Mouse (Mus musculus): ENCODE results near the gene Tars2. TPM values are rescaled to one million over a fixed set of nuclear protein-coding genes. Genes with fewer than 3 reads are reported as not detected.

Gene Tars2
- total RNA-seq (2012; rRNA removed) (138 and 141 TPM in 2 replicates), polyA plus RNA-seq (2012; ENCODE audit: insufficient read depth in 1 of 2, insufficient read length in 2 of 2, low read depth in 1 of 2, low replicate concordance in 2 of 2, missing spikeins in 1 of 2) (100 to 1,000 TPM in 1 of 2 experiments, not detected in 1; 237 TPM)

- no peaks in the 10 kb centered on the region for H3K9me3 ChIP-seq (replicated peaks; ENCODE audit: insufficient read depth, low read length)
- H3K4me3 ChIP-seq (ENCODE audit: control insufficient read depth in 1 of 2, insufficient read depth in 1 of 2, low read depth in 2 of 2, low read length in 2 of 2) = no peak within 1 kb of the TSS
- peaks cover 0 to 5% of the 10 kb centered on the region in 2 experiments; a peak in 3 of 4 replicates for H3K4me1 ChIP-seq (ENCODE audit: control insufficient read depth in 1 of 2, insufficient read depth in 2 of 2, low read length in 2 of 2)
- no peak for TF ChIP-seq TBP (IDR thresholded peaks at IDR 0.05; ENCODE audit: low read depth, low read length)
- no peak for TF ChIP-seq ZKSCAN1 (IDR thresholded peaks at IDR 0.05; ENCODE audit: low read depth, low read length)
- TF ChIP-seq E2F4 (IDR thresholded peaks at IDR 0.05; ENCODE audit: borderline replicate concordance, low read depth, low read length) = no peak
- no peak for TF ChIP-seq USF1 (IDR thresholded peaks at IDR 0.05; ENCODE audit: low read depth, low read length)
- no peak for TF ChIP-seq MEF2A (IDR thresholded peaks at IDR 0.05; ENCODE audit: extremely low read depth, insufficient replicate concordance, low read depth, low read length, poor library complexity, severe bottlenecking)
- no peak for TF ChIP-seq HCFC1 (IDR thresholded peaks at IDR 0.05; ENCODE audit: low read depth, low read length)
- no peak for TF ChIP-seq NELFE (IDR thresholded peaks at IDR 0.05; ENCODE audit: low read depth, low read length)
- TF ChIP-seq GATA1 (IDR thresholded peaks at IDR 0.05; ENCODE audit: low read depth, low read length) = no peak
- no peak for TF ChIP-seq NRF1 (IDR thresholded peaks at IDR 0.05; ENCODE audit: insufficient read depth, low read depth, low read length, poor library complexity, severe bottlenecking)
- H3K79me2 ChIP-seq (ENCODE audit: control insufficient read depth, insufficient read depth, low read length, poor library complexity) = no peaks in the 10 kb centered on the region
- H3K9ac ChIP-seq (ENCODE audit: control insufficient read depth, low read depth, low read length, poor library complexity, severe bottlenecking) = no peak within 1 kb of the TSS
- DNase-seq (ENCODE audit: low read depth, low spot score) = no peak
- H3K27me3 ChIP-seq (ENCODE audit: control insufficient read depth in 1 of 2, insufficient read depth in 2 of 2, low read length in 2 of 2) = no peaks in the 10 kb centered on the region
- H3K27ac ChIP-seq (ENCODE audit: control insufficient read depth, low read depth, low read length) = no peak within 1 kb of the TSS
- peaks cover 2 to 5% of the 10 kb centered on the region in 2 experiments; a peak in 3 of 4 replicates for H3K36me3 ChIP-seq (ENCODE audit: control insufficient read depth in 1 of 2, insufficient read depth in 2 of 2, low read length in 2 of 2)
These were observed at the start of gene Tars2 for GRCm38 (mm10) chr3:95760106-95760505. Tars2 (minus strand) TSS chr3:95760206.

- H3K4me3 ChIP-seq (ENCODE audit: control insufficient read depth in 1 of 2, insufficient read depth in 1 of 2, low read depth in 2 of 2, low read length in 2 of 2) = peak overlapping the region in 1 of 2 experiments; percentile 6; a peak in 1 of 4 replicates
- peaks cover 67% of the 10 kb centered on the region for H3K79me2 ChIP-seq (ENCODE audit: control insufficient read depth, insufficient read depth, low read length, poor library complexity)
- peak overlapping the region; percentile 43 for H3K27ac ChIP-seq (ENCODE audit: control insufficient read depth, low read depth, low read length)
- H3K27me3 ChIP-seq (ENCODE audit: control insufficient read depth in 1 of 2, insufficient read depth in 2 of 2, low read length in 2 of 2) = no peaks in the 10 kb centered on the region
- peaks cover 13 to 37% of the 10 kb centered on the region in 2 experiments for H3K36me3 ChIP-seq (ENCODE audit: control insufficient read depth in 1 of 2, insufficient read depth in 2 of 2, low read length in 2 of 2)
- peak; percentile 83 for DNase-seq (ENCODE audit: low read depth, low spot score)
- H3K4me1 ChIP-seq (ENCODE audit: control insufficient read depth in 1 of 2, insufficient read depth in 2 of 2, low read length in 2 of 2) = peaks cover 11 to 36% of the 10 kb centered on the region in 2 experiments
- H3K9ac ChIP-seq (ENCODE audit: control insufficient read depth, low read depth, low read length, poor library complexity, severe bottlenecking) = peak overlapping the region; percentile 28
- no peaks in the 10 kb centered on the region for H3K9me3 ChIP-seq (replicated peaks; ENCODE audit: insufficient read depth, low read length)
- TF ChIP-seq USF2 (IDR thresholded peaks at IDR 0.05; ENCODE audit: borderline replicate concordance in 1 of 2, insufficient read depth in 1 of 2, low read depth in 1 of 2, low read length in 2 of 2) (no peak), ZMIZ1 (IDR thresholded peaks at IDR 0.05; ENCODE audit: low read depth, low read length) (no peak), CHD1 (IDR thresholded peaks at IDR 0.05; ENCODE audit: low read depth, low read length) (no peak; the same call in 1 of the 2 replicates), CHD2 (IDR thresholded peaks at IDR 0.05; ENCODE audit: low read length) (no peak), TAL1 (IDR thresholded peaks at IDR 0.05; ENCODE audit: low read length) (peak; percentile 53), POLR2AphosphoS5 (IDR thresholded peaks at IDR 0.05; ENCODE audit: borderline replicate concordance, low read depth, low read length) (no peak), ZC3H11A (IDR thresholded peaks at IDR 0.05; ENCODE audit: low read depth, low read length) (no peak), BHLHE40 (IDR thresholded peaks at IDR 0.05; ENCODE audit: borderline replicate concordance, low read depth, low read length) (no peak; the same call in 1 of the 2 replicates), MAFK (IDR thresholded peaks at IDR 0.05; ENCODE audit: borderline replicate concordance, low read depth, low read length) (no peak), MEF2A (IDR thresholded peaks at IDR 0.05; ENCODE audit: extremely low read depth, insufficient replicate concordance, low read depth, low read length, poor library complexity, severe bottlenecking) (no peak), GABPA (IDR thresholded peaks at IDR 0.05; ENCODE audit: low read depth, low read length) (no peak), GATA1 (IDR thresholded peaks at IDR 0.05; ENCODE audit: low read depth, low read length) (peak; percentile 82), CTCF (IDR thresholded peaks at IDR 0.05 in 2 of 3, conservative IDR thresholded peaks at IDR 0.05 in 1 of 3; ENCODE audit: control insufficient read depth in 1 of 3, insufficient read depth in 1 of 3, low read depth in 2 of 3, low read length in 3 of 3, poor library complexity in 1 of 3, severe bottlenecking in 1 of 3) (no peak), JUND (IDR thresholded peaks at IDR 0.05; ENCODE audit: low read depth, low read length) (no peak), RCOR1 (IDR thresholded peaks at IDR 0.05; ENCODE audit: low read depth, low read length) (peak; percentile 73), MYB (IDR thresholded peaks at IDR 0.05; ENCODE audit: low read depth, low read length) (no peak), NELFE (IDR thresholded peaks at IDR 0.05; ENCODE audit: low read depth, low read length) (no peak), UBTF (IDR thresholded peaks at IDR 0.05; ENCODE audit: borderline replicate concordance, insufficient read depth, low read depth, low read length) (no peak), USF1 (IDR thresholded peaks at IDR 0.05; ENCODE audit: low read depth, low read length) (no peak), ETS1 (IDR thresholded peaks at IDR 0.05; ENCODE audit: low read depth, low read length) (peak; percentile 62; the same call in 1 of the 2 replicates), POLR2AphosphoS2 (IDR thresholded peaks at IDR 0.05; ENCODE audit: low read length) (no peak), KAT2A (conservative IDR thresholded peaks at IDR 0.05; ENCODE audit: low read depth, low read length) (no peak), EP300 (IDR thresholded peaks at IDR 0.05; ENCODE audit: low read depth in 1 of 2, low read length in 2 of 2) (peak; percentile 69 to 78), SMC3 (IDR thresholded peaks at IDR 0.05; ENCODE audit: low read depth, low read length) (no peak), HCFC1 (IDR thresholded peaks at IDR 0.05; ENCODE audit: low read depth, low read length) (no peak), ZKSCAN1 (IDR thresholded peaks at IDR 0.05; ENCODE audit: low read depth, low read length) (no peak)
These were observed 48.4 kb upstream of the Tars2 start for GRCm38 (mm10) chr3:95808384-95808783.
